Mouse (Mus musculus): Measurements from ENCODE around the gene Gapdh.

Gapdh gene

GRCm38 (mm10) chr6:125166051-125166751 is at the start of gene Gapdh:
TSS of gene Gapdh (minus strand) at chr6:125166467.
- DNase-seq, result peak; percentile 80

DNA sequence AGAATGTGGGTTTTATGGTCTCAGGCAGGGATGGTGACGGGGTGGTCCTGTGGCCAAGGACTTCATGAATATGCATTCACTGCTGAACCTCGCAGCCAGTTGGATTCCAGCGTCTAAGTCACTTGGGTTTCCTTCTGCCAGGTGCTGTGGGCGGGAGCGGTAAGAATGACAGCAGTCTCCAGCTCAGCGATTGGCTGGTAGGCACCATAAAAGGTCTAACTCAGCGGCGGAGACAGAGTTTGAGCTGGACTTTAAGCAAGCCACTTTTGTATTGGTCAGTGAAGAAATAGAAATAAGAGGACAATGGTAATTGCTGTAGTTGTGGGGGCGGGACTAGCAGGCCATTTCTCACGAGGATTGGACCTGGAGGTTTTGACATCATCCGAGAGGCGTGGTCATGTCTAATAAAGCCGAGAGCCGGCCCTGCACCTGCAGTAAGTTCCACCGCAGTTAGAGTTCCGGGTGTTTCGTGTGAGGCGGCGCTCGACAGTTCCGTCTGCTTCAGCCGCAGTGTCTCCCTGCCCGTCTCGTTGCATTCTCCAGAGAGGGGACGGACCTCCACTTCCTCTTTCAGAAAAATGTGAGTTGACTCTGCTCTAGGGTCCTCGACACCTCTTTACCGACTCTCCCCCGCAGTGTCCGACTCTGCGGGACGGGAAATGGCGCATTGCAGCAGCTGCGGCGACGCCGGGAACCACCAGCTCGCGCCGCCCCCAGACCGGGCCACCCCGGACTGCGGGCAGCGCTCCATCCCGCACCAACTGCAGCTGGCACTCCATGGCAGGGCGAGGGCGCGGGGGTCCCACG is 49.1 kb upstream of the Gapdh start, which contains the start of gene Vamp1:
Vamp1 (plus strand) TSS at position 404 of the 807 bp plus-strand sequence.
- peak; percentile 92 for DNase-seq

DNA sequence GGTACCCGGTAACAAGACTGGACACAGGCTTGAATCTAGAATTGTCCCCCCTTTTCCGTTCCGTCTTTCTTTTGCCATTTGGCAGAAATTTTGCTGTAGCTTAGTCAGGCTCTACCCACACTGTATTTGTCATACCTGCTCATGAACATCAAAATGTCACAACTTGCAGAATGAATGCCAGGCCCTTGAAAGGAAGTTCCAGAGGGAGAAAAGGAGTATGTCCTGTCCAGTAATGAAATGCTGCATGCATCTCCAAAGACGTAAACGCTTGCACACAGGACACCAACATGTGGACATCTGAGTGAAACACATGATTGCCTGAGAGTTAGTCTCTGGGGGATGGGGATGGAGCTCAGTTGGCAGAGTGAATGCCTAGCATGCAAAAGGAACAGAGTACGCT is 47.4 kb upstream of the Gapdh start:
- no peak for DNase-seq

DNA sequence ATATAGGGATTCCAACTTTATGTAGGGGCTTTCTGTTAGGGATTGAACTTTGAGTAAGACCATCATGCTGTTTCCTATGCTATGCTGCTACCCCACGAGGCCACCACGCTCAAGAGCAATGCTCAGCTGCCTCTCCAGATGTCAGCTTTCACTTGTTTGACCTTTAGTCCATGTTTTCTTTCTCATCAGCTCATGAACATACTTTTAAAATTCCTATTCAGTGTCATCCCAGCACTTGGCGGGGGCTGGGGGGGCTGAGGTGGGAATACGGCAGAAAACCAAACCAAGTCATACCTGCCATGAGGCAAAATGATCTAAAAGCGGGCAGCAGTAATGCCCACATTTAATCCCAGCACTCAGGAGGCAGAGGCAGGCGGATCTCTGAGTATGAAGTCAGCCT is 46.9 kb upstream of the Gapdh start:
- DNase-seq, result no peak

DNA sequence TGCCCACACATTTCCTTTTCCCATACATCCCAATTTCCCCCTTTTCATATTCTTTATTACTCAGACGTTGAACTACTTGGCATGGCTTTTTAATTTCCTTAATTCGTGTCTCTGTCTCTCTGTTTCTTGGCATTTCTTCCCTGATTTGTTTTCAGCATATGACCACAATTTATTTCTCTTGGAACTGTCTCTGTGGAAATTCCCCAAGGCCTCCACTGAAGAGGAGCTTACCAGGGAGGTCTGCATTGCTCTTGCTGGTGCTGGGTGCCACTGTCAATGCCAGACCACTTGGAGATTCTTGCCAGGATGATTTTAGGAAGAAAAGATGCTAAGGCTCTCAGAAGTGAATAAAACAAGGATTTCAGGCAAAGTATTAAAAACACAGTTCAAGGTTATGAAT is 46.4 kb upstream of the Gapdh start:
- no peak for DNase-seq

- no peak for DNase-seq
Measured at GRCm38 (mm10) chr6:125210436-125210835, 44.2 kb upstream of the Gapdh start.

- no peak for DNase-seq
Measured at GRCm38 (mm10) chr6:125197166-125197565, 30.9 kb upstream of the Gapdh start.

- no peak for DNase-seq
Measured at GRCm38 (mm10) chr6:125196301-125196700, 30.0 kb upstream of the Gapdh start.

DNA sequence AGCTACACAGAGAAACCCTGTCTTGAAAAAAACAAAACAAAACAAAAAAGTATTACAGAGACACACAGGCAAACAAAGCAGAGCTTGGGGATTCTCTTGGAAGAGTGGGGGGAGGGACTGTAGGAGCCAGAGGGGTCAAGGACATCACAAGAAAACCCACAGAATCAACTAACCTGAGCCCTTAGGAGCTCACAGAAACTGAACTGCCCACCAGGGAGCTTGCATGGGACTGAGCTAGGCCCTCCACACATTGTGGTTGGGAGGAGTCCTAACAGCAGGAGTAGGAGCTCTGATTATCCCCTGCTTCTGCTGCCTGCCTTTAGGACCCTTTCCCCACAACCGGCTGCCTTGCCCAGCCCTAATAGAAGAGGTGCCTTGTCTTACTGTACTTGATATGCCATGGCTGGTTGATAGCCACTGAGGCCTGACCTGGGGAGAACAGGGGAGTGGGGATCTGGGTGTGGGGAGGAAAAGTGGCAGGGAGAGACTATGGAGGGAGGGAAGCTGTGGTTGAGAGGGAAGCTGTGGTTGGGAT is 29.3 kb upstream of the Gapdh start:
- DNase-seq, result no peak

DNA sequence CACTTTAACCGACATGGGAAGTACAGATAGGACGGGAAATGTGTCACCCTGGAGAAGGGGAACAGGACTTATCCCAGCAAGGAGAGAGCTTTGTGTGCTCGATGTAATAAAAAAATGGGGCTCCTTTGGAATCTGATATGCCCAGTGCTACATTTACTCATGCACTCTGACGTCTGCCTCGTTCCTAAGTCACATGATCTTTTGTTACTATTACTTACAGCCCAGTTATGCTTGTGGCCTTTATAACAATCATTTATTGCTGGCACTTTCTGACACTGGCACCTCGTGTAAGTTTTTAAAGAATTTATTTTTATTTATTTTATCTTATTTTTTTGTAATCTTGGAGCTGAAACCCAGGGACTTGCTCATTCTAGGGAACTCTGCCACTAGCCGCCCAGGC is 27.1 kb upstream of the Gapdh start:
- no peak for DNase-seq

GRCm38 (mm10) chr6:125192841-125193240 is 26.6 kb upstream of the Gapdh start:
- no peak for DNase-seq

DNA sequence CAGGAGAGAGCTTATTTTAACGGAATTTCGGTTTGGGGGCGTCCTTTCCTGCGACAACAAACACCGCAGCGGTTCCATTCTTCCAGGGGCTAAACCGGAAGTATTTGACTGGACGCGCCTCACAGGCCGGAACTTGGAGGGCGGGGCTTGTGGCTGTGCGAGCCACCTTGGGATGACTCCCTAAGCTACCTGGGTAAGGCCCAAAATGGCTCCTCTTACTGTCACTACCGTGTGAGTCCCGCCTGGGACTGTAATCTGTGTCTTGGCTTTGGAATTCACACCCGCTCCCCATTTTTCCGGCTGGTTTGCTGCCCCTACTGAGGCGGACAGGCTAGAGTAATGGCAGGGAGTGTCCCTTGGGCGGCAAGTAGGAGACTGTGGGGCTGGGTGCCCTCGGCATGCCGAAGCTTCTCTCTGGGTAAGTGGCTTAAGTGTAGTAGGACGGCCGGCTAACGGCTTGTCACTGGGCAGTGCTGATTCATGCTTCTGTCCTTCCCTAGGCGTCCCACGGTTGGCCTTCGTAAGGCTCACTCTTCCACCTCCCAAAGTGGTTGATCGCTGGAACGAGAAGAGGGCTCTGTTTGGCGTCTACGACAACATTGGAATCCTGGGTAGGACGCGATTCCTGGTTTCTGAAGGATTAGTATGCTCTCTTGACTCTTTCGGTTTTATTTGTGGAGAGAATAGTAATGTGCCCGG is 25.9 kb upstream of the Gapdh start:
- peak; percentile 96 for DNase-seq

GRCm38 (mm10) chr6:125191332-125192015 is 25.2 kb upstream of the Gapdh start, which contains the start of the genes Ncapd2 and Mrpl51:
TSS of gene Ncapd2 (minus strand) at chr6:125191701.
TSS of gene Mrpl51 (plus strand) at chr6:125191801.
- peak; percentile 99 for DNase-seq

DNA sequence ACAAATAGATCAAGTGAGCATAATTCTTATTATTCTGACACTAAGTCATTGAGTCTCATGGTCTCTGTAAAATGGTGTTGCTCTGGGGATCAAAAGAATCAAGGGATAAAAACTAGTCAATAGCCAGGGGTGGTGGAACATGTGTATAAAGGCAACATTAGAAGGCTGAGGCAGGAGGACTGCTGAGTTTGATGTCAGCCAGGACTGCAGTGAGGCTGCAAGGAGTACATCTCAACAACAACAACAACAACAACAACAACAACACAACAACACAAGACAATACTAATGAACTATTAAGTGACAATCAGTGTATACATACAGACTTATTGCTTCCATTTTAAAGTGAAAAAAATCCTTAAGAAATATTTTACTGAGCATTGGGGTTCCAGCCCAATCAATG is 24.5 kb upstream of the Gapdh start:
- no peak for DNase-seq

GRCm38 (mm10) chr6:125186203-125186602 is 19.9 kb upstream of the Gapdh start:
- DNase-seq, result no peak

- no peak for DNase-seq
Measured at GRCm38 (mm10) chr6:125182133-125182532, 15.9 kb upstream of the Gapdh start.

DNA sequence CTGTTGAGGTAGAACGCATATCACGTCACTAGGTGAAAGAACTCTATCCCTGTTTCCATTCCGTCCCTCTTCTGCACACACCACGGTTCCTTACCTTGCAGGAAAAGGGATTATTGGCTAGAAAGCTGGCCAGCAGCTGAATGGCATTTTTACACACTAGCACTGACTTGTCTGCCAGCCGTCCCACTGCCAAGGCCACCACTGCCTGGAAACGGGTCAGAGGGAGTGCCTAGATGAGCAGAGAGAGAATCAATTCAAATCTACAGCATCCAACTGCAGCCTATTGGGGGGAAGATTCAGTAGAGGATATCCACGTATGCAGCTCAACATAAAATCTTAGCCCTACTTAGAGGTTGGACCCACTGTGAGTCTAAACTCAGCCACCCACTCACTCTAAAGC is 13.3 kb upstream of the Gapdh start:
- DNase-seq, result no peak

- no peak for DNase-seq
Measured at GRCm38 (mm10) chr6:125175469-125175868, 9.2 kb upstream of the Gapdh start.

DNA sequence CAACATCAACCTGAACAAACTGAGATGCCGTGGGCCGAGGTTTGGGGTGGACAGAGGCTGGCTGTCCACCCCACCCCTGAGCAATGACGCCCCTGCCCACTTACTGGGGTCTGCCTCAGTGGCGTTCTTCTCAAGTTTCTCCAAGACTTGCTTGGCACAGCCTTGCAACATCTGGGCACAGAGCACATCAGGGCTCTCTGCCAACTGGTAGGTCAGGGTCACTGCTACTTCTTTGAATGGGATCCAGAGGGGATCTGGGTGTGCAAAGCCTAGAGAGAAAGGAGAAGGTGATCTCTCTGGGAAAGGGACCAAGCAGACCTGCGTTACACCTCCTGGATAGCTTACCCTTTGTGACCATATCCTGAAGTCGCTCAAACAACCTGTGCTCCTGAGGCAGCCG is 7.0 kb upstream of the Gapdh start:
- DNase-seq, result no peak

GRCm38 (mm10) chr6:125172474-125172873 is 6.2 kb upstream of the Gapdh start:
- no peak for DNase-seq

DNA sequence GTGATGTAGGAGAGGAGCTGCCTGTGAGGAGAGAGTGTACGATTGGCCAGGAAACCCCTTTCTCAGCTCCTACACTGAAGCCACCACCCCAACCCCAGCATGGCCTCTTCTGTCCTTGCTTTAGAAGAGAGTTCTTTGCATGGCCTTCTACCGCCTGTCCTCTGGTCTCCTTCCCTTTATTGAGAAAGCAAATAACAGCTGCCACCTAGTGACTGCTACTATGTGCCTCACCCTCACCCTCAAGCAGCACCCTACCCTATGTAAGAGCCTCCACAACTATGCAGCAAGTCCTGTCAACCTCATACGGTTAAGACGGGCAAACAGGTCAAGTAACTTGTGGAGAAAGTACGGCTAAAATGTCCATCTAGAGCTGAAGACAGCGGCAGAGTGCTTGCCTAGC is 3.9 kb upstream of the Gapdh start:
- no peak for DNase-seq

DNA sequence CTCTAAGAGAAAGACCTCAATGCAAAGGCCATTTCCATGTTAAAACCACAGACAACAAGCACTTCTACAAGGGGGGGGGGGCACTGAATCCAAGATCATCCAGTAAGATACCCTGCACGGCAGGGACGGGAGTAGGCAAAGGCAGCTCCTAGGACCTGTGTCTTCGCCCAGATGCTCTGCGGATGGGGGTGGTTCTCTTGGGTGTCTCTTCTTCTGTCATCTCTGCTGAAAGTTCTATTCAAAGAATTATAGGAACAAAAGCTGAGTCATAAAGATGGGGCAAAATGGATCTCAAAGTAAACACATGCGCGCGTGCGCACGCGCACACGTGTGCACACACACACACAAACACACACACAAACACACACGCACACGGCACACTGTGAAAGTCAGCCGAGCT is 1.8 kb upstream of the Gapdh start:
- DNase-seq, result no peak
